Mouse (Mus musculus): ENCODE measurements around the gene Zbtb34.

Gene Zbtb34

DNA sequence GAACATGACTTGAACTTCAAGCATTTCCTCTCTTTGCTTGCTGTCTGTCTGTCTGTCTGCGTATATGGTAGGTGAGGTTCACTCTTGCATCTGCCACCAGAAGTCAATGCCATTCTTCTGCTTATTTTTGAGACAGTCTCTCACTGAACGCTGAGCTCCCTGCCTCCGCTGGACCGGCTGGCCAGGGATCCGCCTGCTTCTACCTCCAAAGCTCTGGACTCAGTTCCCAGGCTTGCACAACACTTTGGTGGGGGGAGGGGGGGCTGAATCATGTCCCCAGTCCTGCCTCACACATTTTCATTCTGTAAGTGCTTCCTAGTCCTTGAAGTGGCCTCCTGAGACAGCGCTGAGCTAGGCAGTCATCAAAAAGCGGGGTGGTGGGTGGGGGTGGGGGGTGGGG lies 32.0 kb downstream of the Zbtb34 start:
- no peak for DNase-seq

DNA sequence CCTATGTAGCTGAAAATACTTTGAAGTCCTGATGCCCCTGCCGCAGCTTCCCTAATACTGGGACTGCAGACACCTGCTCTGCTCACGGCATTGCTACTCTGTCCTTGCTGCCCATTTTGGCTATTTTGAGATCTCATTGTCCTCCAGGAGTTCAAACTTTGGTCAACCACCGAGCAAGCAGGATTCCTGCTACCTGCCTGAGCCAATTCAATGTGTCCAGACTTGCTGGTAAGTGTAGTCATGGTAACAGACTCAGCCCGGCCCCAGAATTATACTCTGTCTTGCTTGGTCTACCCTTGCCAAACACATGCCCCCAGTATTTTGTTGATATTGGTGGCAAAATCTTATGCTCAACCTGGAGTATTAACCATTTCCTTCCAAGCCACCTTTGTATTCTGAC lies 34.1 kb downstream of the Zbtb34 start:
- no peak for DNase-seq

DNA sequence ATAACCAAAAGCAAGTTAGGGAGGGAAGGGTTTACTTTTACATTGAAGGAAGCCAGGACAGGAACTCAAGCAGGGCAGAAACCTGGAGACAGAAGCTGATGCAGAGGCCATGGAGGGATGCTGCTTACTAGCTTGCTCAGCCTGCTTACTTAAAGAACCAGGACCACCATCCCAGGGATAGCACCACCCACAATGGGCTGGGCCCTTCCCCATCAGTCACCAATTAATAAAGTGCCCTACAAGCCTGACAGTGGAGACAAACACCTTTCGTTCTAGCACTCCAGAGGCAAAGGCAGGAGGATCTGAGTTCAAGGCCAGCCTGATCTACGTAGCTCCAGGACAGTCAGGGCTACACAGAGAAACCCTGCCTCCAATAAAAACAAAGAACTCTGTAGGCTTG lies 36.1 kb downstream of the Zbtb34 start:
- DNase-seq = no peak

DNA sequence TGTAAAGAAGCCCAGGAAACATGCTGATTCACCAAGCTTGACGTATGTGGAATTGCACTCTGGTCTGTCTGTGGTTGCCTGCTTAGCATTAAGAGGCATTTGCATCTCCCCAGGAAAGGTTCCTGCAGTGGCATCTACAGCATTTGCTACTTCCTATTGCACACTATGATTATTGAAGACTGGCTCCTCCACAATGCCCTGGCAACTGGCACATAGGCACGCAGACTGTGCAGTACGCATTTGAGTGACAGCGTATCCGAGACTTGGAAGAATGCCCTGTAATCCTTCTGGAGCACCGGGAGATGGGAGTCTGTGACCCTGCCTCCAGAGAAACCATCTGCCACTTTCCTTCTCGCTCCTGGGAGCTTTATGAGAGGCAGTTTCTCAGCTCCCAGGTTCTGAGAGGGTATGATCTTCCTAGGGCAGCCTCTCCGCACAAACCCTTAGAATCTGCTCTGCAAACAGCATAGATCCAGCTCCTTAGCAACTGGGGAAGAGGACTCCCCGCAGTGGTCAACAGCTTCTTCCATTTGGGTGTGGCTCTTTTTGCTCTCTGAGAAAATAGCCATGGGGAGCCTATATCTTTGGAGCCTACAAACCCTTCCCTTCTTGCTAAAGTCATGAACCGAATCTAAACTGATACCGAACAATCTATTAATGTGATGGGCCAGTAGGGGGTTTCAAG lies 37.0 kb downstream of the Zbtb34 start:
- no peak for DNase-seq

DNA sequence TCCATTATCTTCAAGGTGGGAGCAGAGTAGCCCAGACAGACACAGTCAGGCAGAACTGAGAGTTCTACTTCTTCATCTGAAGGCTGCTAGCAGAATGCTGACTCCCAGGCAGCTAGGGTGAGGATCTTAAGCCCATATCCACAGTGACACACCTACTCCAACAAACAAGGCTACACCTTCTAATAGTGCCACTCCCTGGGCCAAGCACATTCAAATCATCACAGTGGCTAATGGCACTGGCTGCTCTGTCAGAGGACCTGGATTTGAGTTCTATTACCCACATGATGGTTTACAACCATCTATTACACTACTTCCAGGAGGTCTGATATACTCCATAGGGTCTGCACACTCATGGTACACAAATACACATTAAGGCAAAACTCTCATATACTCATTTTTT lies 38.1 kb downstream of the Zbtb34 start:
- no peak for DNase-seq

DNA sequence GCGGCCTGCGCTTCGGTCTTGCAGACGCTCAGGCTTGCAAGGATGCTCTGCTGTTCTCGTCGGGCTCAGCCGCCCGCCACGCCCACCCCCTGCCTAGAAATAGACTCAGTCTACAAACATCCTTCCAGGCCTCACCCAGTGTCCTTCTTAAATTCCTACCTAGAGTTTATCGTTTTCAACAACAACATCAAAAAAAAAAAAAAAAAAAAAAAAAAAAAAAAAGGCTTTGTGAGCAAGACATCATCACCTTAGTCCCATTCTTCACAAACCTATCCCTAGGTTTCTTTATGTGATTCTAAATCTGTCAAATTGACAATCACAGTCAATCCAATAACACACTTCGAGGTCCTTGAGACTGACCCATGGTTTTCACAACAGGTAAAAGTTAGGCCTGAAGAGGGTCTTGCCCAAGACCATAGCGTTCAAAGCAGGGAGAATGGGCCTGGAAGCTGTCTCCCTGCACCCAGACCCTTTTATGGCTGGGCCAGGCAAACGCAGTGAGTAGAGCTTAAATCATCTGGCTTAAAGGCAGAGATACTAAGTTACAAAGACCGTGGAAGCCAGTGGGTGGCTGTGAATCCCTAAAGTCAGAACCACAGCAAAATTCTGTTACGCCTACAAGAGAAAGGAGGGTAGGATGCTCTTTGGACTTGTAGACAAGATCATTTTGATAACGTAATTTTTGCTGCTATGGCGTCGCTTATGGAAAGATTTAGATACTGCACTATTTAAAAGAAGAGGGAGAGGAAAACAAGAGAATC lies 59.3 kb downstream of the Zbtb34 start:
- DNase-seq = no peak

DNA sequence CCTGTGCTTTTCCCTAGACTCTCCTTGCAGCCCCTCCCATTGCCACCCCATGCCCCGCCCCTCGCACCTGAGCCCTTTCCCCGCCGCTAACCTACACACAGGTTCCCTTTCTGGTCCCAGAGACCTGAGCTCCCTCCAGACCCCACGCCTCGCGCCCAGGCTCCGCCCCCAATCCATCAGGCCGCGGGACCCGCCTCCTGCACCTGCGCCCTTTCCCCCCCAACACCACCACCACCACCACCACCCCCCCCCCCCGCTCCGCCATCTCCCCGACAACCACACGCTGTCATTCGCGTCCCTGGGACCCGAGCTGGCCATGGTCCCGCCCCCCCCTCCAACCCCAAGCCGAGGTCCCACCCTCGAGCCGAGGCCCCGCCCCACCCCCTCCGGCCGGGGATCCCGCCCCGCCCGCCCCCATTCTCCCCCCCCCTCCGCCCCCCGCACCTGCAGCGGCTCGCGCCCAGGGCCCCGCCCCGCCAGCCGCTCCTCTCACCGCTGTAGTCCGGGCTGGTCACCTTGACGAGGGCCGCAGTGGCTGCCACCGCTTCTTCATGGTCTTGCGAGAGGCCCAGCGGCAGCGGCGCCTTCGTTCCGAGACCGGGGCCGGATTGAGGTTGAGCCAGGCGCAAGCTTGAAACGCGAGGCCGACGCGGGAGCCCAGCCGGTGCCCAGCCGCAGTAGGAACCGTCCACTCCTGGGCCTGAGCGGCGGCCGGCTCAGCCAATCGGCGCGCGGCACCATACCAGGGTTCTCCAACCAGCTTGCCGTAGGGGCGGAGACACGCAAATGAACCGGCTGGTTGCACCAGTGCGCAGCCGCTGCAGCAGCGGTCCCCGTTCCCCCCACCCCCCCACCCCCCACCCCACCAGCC lies 60.1 kb downstream of the Zbtb34 start, which contains the start of gene Ralgps1:
Gene Ralgps1 (minus strand): TSS at position 710 of the 871 bp plus-strand sequence.
- peak; percentile 96 for DNase-seq

DNA sequence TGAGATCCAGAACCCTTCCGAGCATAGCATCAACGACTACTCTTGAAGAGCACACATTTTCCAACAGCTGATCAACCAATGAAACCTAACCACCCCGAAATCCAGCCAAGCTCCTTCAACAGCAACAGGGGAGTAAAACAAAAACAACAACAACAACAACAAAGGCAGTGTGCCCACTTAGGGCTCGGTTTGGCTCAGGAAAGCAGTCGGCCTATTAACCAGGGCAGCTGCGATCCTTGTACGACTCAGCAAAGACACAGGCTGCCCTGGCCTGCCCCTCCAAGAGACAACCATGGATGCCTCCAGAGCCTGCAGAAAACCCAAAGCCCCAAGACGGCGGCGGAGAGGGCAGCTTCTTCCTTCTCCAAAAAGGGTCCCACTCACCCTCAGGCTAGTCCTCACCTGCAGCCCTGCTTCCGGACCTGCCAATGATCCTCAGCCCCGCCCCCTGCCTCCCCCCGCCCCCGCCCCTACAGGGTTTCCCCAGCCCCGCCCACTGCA lies 60.8 kb downstream of the Zbtb34 start:
- DNase-seq = no peak

DNA sequence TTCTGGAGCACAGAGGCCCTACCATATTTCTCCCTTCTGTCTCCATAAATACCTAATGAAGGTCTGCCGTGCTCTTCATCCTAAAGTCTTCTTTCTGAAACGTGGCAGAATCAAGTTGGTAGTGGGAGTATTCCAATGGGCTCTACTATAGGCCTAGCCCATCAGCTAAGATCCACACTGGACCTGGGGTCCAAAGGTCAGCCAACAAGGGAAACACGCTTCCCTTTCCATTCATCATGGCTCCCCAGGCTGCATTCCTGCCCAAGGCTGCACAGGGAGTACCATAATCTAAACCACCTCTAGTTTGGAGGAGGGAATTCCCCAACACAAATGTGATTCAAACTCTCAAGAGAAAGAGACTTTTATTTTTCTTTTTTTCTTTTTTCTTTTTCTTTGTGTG lies 61.7 kb downstream of the Zbtb34 start:
- DNase-seq = no peak

DNA sequence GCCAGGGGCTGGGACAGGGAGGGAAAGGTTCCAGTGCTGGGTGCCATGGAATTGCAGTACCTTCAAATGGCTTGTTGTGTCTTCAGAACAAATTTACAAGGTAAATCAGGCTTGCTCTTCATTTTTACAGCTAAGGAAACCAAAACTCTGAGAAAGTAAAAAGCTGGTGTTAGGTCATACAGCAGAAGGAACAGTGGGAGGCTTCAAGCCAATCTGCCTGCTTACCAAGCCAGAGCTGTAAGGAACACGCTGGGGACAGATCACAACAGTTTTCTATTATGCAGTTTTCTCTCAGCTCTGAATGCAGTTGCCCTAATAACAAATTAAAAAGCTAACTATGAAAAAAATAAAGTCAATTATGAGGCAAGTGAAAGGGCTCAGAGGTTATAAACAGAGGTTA lies 62.6 kb downstream of the Zbtb34 start:
- DNase-seq = no peak

DNA sequence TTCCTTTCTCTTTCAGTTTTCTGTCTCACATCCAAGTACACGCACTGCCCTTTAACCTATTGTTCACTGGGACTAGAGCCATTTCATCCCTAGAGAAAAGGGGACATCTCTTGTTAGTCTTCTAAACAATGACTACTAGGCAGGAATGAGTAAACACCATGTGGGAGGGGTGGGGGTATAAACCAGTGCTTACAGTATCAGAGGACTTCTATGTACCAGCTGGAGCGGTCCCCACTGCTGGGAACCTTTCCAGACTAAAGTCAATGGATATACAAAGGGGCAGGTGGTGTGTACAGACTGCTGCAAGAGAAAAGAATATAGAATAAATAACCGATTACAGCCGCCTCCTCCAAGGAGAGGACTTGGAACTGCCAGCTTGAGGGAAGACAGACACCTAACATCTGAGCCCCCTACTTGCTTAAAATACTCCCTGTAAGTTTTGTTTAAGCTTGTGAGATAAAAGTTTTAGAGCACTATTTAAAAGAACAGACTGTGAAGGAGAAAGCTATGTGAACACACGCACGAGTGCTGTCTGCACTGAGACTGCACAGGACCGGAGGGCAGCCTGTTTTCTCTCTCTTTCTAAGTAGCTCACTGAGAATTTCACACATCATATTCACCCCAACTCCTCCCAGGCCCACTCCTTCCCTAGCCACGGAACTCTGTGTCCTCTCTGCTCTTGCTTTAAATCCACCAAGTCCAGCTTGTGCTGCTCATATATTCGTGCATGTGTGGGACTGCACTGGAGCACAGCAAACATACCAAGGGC lies 65.2 kb downstream of the Zbtb34 start:
- peak; percentile 33 for DNase-seq

DNA sequence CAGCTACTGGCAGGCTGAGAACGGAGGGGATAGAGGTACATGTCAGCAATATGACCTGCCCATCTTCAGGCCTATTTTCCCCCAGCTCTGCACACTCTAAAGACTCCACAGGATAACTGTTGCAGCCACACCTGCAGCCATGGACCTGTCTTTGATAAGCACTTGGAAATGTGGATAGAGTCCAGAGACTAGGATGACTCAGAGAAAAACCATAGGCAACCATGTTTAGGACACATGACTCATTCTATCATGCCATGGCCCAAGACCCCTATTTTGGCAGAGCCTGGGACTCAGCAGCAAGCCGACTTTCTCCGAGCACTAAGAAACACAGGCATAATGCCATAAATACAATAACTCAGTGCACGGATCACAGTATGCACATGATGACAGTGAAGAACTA lies 66.5 kb downstream of the Zbtb34 start:
- DNase-seq = no peak

DNA sequence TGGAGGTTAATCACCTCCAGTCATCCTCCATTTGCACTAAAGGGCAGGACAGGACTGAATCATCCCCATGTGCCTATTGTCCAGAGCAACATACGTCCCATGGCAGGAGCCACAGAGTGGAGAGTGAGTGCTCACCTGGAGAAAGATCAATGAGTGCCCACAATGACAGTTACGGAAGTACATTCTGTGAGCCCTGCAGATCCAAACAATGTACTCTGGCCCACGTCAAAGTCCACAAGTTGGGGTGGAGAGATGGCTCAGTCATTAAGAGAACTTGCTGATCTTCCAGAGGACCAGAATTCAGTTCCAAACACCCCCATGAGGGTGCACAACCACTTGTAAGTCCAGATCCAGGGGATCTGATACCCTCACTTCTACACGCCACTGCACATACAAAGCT lies 67.2 kb downstream of the Zbtb34 start:
- no peak for DNase-seq

DNA sequence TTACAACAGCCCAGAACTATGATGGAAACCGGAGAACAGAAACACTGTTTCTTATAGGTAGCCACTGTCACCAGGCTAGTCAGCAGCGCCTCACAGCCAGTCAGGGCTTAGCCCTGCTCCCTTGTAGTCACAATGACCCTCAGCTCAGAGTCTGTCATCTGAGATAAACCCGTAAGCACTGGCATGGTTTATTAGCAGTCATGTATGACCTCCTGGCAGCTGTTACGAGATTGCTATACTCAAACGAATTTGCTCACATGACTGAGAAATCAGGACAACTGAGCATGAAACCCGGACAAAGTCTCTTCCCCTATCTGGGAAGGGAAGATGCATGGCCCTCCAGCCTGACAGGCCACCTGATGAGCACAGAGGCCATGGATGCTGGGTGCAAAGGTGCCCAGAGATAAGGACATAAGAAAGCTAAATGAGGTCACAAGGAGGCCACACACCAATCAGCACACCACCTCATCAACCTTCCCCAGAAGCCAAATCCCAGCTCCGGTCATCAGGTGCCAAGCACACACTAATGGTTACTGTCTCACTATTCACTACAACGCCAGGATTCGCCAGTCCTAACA lies 69.9 kb downstream of the Zbtb34 start:
- no peak for DNase-seq

DNA sequence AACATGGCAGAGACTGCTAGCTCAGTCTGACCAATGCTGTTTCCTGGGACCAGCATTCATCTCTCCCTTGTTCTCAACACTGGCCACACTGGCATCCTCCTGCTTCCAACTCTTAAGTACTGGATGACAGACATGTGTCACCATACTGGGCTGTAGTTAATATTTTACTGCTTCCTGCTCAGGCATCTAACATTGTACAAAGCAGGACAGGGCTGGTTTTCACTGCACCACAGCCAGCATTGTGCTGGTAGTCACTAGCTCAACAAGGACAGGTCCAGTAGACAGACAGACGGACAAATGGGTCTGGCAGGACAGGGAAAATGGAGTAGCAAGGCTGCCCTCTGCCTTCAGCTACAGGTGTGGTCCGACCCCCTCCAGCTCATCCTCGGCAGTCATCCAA lies 70.6 kb downstream of the Zbtb34 start:
- DNase-seq = no peak

DNA sequence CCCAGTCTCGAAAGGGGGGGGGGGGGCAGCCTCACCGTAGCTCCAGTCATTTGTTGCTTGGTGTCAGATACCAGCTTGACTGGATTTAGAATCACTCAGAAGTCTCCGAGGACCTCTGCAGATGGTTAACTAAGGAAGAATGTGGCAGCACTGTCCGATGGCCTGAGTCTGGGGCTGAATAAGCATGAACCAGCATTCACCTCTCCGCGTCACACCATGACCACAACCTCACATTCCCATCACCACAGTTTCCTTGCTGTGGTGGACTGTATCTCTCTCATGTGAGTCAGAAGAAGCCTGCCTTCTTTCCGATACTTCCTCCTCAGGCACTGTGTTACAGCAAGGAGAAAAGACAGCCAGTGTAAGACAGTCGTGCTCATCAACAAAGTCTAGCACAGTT lies 71.9 kb downstream of the Zbtb34 start:
- DNase-seq = no peak

DNA sequence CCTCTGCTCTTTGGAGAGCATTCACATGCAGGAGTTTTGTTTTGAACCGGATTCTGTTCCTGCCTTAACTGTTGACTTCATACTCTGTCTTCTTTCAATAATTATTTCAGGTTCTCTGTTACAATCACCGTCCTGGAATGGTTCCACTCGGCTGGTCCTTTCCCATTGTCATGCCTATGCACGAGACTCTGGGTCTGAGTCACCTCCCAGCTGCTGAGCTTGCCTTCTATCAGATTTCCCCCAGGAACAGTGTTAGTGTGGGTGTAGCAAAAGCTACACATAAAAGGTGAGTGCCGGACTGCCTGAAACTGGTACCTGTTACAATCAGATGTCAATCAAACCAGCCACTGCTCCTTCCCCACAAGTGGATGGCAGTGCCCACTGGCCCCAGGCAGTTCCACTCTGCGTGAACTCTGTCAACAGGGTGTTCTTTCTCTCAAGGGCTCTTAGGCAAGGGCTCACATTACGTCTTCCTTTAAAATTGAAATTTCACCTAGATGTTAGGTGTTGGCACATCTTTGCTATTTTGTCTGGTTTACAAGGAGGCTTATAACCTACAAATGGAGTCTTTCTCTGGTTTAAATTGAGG lies 73.8 kb downstream of the Zbtb34 start:
- no peak for DNase-seq
